Mouse (Mus musculus): ENCODE measurements around the gene Ptprd.

Ptprd gene

DNA sequence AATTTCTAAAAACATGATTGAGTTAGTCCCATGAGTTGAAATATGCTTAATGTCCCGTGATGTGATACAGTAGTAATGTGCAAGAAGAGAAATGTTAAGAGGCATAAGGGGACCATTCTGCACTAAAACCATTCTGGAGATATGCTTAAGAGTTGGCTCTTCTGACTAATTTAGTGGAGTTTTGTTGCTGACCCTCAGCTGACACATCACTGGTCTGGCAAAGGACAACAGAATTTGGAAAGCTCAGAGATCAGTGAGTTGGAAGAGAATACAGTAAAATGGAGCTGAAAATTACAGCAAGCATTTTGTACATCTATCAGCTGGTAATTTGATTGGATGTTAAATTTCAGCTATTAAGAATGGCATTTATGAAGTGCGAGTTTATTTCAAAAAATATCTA, 2248.8 kb downstream of the Ptprd start:
- no peak for DNase-seq (ENCODE audit: low read depth, low spot score)

DNA sequence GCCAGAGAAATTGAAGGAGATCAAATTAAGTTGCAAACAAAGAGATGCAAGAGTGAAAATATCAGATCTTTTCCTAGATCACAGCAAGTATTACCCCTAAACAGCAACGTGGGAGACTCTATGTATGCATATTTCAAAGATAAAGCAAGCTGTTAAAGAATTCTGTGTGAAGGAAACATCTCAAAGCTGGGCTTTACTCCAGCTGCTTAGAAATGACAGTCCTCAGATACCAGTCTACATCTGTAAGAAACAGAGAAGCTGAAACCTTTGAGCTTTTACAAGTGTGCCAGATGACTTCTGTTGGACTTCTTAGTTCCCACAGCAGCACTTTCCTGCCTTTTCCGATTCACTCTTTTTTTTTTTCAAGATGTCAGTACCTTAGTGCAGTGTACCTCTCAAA, 2249.9 kb downstream of the Ptprd start:
- no peak for DNase-seq (ENCODE audit: low read depth, low spot score)

DNA sequence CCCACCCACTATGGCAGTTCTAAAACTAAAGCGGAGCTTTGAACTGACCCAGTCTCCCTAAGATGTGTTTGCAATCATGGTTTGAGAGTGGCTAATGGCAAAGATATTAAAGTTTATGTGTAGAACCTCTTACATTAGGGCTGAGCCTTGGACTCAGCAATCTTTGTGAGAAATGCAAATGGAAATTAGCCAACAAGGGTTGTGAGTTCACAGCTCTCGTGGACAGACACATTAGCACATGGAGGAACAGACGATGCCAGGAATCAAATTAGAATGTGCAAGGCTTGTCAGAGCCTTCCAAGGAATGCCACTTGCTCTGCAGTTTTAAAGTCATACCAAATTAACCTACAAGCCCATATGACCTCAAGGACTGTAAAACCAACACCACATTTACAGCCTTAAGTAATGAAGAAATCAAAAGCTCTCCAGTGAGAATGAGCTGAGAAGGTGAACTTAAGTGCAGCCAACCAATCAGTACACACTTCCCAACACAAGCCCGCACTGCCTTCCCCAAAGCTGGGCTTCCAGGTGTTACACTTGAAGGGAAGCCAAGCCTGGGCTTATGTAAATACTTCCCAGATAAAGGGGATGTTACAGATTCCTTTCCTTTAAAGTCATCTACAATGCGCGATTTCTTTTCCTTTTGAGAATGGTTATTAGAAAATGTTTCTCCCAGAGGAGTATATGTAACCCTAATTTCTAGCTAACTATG, 2258.3 kb downstream of the Ptprd start:
- no peak for DNase-seq (ENCODE audit: low read depth, low spot score)

DNA sequence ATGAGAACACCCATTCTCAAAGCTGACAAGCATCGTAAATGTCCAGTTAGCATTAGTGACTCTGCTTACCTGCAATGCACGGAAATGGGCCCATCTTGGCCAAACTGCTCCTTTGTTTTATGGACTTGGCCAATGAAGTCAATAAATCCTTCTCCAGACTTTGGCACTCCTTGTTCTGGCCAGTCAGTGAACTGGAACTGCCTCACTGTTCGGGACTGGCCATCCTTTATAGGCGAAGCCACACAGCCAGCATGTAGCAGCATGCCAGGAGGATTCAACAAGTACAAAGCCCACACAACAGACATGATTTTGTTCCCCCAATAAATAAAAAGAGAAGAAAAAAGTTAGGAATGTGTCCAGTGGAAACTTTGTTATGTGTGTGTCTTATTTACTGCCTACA, 2261.2 kb downstream of the Ptprd start:
- DNase-seq (ENCODE audit: low read depth, low spot score): no peak

DNA sequence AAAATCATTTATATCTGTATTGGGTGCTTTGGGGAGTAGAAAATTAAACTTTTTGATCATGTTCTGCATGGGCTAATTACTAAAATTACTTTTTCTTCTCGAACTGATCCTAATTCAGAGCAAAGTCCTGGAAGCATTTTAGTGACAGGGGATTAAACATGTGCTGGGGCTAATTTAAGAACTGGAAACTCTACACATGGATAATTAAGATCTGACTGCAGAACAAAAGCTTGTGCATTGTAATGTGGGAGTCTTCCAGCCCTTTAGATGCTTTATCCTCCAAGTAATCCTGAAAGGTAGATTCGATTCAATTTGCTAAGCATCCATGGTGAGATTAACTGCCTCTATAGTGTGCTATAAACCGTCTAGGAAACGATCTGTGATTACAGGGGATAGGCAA, 2316.9 kb downstream of the Ptprd start:
- no peak for DNase-seq (ENCODE audit: low read depth, low spot score)

Data from retina, adult 2 months (tissue).